Mouse (Mus musculus): Measurements from ENCODE around the gene Ppp5c.

DNA sequence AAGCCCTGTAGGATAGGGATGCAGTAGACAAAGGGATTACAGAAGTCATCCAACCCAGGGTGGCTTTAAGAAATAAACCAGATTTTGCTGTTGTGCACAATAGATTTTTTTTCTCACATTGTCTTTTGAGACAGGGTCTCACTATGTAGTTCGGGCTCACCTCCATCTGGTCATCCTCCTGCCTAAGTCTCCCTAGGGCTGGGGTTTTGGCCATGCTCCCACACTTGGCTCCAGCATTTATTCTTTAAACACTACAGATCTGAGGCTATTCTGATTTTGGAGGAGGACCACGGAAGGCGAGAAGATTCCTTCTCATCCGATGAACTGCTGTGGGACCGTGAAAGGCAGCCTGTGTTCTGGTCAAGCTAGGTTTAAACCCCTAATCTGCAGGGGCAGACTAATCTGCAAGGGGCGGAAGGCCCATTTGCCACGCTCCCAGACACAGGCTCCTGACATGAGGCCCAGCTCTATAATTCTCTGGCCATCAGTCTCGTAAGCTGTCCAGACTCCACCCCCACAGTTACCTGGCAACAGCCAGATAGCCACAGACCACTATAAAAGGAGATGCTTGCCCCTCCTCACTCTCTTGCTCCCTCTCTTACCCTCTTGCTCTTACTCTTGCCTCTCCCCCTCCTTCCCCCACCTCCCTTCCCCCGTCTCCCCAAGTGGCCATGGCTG is 10.4 kb upstream of the Ppp5c start:
- no peak for TF ChIP-seq CTCF (IDR thresholded peaks at IDR 0.05)
- no peak for TF ChIP-seq EP300 (IDR thresholded peaks at IDR 0.05; ENCODE audit: insufficient read depth, low read depth, low read length)
- TF ChIP-seq POLR2A (IDR thresholded peaks at IDR 0.05; ENCODE audit: insufficient read depth, low read depth, low read length), result no peak

Measured in heart, adult 2 months (tissue).